Mouse (Mus musculus) spleen, postnatal 10 days (tissue): ENCODE data around the gene St7.
A peak's percentile ranks its signal among the peaks of the same experiment; 100 is the strongest.

Experiments
- DNase-seq, 2 experiments: peaks; one replicate each; pipeline ENCODE4 v3.0.0; 2021 to 2022; ENCODE audit warnings: low spot score in 2 of 2

The St7 gene

GRCm38 (mm10) chr6:17895562-17895961 is 202.8 kb downstream of the St7 start:
- no peak for DNase-seq

- DNase-seq: no peak
These were observed 205.8 kb downstream of the St7 start for GRCm38 (mm10) chr6:17898539-17898938.

GRCm38 (mm10) chr6:17903355-17903754 is 210.6 kb downstream of the St7 start:
- DNase-seq: no peak

- no peak for DNase-seq
These were observed 213.0 kb downstream of the St7 start for GRCm38 (mm10) chr6:17905776-17906175.

- DNase-seq: no peak
These were observed 213.6 kb downstream of the St7 start for GRCm38 (mm10) chr6:17906289-17906688.

- DNase-seq: no peak
These were observed 219.6 kb downstream of the St7 start for GRCm38 (mm10) chr6:17912312-17912711.

GRCm38 (mm10) chr6:17912825-17913224 is 220.1 kb downstream of the St7 start:
- DNase-seq: no peak

GRCm38 (mm10) chr6:17913315-17913714 is 220.6 kb downstream of the St7 start:
- no peak for DNase-seq

- DNase-seq: no peak
These were observed 221.6 kb downstream of the St7 start for GRCm38 (mm10) chr6:17914300-17914699.

GRCm38 (mm10) chr6:17917233-17917632 is 224.5 kb downstream of the St7 start:
- no peak for DNase-seq

GRCm38 (mm10) chr6:17922180-17922579 is 229.4 kb downstream of the St7 start:
- DNase-seq: no peak

GRCm38 (mm10) chr6:17922967-17923366 is 230.2 kb downstream of the St7 start:
- no peak for DNase-seq

GRCm38 (mm10) chr6:17923370-17923769 is 230.6 kb downstream of the St7 start:
- no peak for DNase-seq

- DNase-seq: no peak
These were observed 231.3 kb downstream of the St7 start for GRCm38 (mm10) chr6:17923894-17924505.

GRCm38 (mm10) chr6:17925267-17925666 is 232.5 kb downstream of the St7 start:
- peak in 1 of 2 experiments; percentile 60 for DNase-seq

GRCm38 (mm10) chr6:17927746-17928145 is 235.0 kb downstream of the St7 start:
- no peak for DNase-seq

- DNase-seq: no peak
These were observed 238.5 kb downstream of the St7 start for GRCm38 (mm10) chr6:17931187-17931586.

- no peak for DNase-seq
These were observed 239.1 kb downstream of the St7 start for GRCm38 (mm10) chr6:17931835-17932234.

- no peak for DNase-seq
These were observed 240.1 kb downstream of the St7 start for GRCm38 (mm10) chr6:17932806-17933205.

- no peak for DNase-seq
These were observed 246.1 kb downstream of the St7 start for GRCm38 (mm10) chr6:17938631-17939346.

- DNase-seq: no peak
These were observed 249.2 kb downstream of the St7 start for GRCm38 (mm10) chr6:17941916-17942315.

- DNase-seq: no peak
These were observed 249.6 kb downstream of the St7 start for GRCm38 (mm10) chr6:17942344-17942743.

GRCm38 (mm10) chr6:17943877-17944617 is 251.3 kb downstream of the St7 start:
- DNase-seq: no peak
